Mouse (Mus musculus) adrenal gland, adult 18-20 months (tissue): ENCODE results near the gene 4930524J08Rik. TPM values are rescaled to one million over a fixed set of nuclear protein-coding genes. Genes with fewer than 3 reads are reported as not detected.

ENCODE experiments used
- DNase-seq, 2 experiments: peaks; one replicate each; pipeline ENCODE4 v3.0.0; 2021 to 2022; ENCODE audit warnings: low spot score in 2 of 2
- total RNA-seq, 2 experiments: library from RNA; stranded (reverse); gene quantifications; 1 replicate in 1 of 2; 2 replicates in 1 of 2; pipeline ENCODE4 v1.2.3; 2021

4930524J08Rik gene
- total RNA-seq, 2 experiments from 2014 or later: 1.8 to 2.0 TPM

DNA sequence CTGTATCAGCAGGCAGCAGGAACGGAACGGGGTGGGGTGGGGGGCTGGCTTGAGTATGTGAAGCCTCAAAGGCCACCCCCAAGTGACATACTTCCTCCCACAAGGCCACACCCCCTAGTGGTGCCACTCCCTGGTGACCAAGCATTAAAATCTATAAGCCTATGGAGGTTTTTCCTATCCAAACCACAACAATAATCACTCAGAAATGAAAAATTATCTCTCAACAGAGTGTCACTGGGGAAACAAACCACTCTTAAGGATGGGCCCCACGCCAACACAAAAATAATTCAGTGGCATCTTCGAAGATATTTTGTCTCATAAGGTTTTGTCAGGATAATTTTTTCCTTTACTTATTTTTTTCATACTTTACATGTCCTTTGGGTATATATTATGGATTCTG lies 25.0 kb downstream of the 4930524J08Rik start:
- DNase-seq: no peak

DNA sequence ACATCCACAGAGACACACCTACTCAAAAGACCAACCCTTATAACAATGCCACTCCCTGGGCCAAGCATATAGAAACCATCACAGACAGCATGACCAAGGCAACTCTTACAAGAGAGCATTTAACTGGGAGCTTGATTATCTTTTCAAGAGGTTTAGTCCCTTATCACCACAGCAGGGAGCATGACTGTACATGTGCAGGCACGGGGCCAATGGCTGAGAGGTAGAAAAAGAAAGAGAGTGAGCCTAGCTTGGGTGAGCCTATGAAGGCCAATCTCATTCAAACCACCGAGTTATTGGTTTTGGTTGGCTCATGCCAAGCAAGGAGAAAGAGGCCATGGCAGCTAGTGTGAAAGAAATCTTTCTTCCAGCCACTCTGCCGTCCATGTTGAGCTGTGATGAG lies 26.6 kb downstream of the 4930524J08Rik start:
- no peak for DNase-seq

DNA sequence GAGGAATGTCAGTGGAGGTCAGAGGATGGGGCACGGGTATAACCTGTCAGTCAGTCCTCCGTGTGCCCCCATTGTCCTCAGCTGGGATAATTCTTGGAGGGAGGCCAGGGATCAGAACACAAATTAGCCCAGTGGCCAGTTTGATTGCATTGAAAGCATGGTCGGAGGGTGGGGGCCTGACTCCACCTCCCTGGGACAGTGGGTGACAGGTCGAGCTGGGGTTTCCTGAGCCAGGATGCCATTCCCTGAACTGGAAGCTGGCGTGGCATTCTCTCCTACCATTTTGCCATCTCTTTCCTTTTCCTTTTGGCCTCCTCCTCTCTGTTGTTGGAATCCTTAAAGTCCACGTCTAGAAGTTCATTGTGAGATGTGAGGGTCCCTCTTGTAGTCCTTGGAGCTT lies 27.0 kb downstream of the 4930524J08Rik start:
- no peak for DNase-seq

DNA sequence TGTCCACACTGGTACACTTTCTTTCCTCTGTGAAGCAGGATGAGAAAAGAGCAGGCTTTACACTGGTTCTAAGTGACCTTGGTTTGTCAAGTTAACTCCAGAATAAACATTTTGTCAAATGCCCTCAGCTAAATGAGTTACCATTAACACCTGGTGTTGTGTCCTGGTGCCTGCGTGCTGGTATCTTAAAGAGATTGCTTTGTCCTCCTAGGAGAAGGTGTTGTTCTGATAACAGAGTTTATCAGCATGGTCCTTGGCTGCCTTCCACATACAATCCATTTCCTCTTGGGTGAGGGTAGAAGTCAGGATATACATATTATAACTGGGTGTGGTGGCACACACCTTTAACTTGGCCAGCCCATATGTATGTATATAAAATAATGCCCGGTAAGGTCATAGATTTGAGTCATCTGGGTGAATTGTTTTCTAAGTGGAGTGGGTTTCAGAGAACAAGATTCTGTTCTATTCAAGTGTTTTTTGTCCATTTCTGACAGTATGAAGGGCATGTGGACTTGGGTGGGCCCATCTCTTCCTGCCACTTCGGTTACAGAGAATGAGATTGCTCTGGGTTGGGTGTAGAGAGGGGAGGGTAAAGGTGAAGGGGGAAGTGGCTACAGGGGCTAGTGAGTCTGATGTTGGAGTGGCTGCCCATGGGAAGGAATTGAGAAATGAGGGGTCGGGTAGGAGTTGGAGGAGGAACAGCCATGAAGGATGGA lies 27.6 kb downstream of the 4930524J08Rik start:
- DNase-seq: no peak

DNA sequence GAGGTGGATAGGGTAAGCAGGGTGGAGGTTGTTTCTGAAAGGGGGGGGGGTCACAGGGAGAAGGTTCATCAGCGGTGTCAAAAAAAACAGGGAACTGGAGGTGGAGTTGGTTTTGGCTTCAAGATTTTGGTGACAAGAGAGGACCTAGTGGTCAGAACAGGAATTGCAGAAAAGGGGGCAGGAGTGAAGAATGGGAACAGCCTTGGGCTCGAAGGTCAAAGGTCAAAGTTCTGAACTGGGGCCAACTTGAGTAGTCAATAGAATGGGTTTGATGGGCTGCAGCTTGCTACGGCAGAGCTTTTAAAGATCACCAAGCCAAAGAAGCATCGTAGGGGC lies 28.1 kb downstream of the 4930524J08Rik start:
- DNase-seq: no peak

DNA sequence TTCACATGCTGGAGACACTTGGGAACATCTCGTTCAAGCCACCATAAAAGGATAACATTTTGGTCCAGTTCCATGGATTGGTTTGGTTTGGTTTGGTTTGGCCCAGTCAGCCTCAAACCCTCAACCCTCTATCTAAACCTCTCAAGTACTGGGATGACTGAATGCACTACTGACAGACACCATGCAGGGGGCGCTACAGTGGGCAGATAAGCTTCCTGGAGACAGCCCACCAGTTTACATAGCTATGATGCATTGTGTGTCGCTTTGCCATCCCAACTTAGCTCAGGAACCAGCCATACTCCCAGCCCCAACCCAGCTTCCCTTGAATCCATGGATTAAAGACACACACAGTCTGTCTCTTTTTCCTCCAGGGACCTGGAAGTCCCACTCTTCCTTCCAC lies 29.6 kb downstream of the 4930524J08Rik start:
- no peak for DNase-seq

DNA sequence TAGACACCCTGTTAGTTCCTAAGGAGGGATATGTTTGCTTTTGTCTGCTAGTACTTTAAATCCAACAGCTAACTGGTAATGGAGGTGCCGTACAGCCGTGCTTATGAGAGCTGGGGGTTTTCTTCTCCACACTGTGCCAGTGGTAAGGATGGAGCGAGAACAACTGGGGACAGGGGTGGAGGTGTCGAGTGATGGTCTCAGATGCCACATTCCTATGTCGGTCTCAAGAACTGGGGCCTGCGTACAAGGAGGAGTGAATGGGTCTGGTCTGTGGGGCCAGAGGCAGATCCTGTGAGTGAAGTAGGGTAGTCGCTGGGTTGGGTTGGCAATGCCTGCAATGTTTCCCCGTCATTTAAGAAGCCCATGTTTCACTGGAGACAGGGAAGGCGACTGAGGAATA lies 33.7 kb downstream of the 4930524J08Rik start:
- no peak for DNase-seq

DNA sequence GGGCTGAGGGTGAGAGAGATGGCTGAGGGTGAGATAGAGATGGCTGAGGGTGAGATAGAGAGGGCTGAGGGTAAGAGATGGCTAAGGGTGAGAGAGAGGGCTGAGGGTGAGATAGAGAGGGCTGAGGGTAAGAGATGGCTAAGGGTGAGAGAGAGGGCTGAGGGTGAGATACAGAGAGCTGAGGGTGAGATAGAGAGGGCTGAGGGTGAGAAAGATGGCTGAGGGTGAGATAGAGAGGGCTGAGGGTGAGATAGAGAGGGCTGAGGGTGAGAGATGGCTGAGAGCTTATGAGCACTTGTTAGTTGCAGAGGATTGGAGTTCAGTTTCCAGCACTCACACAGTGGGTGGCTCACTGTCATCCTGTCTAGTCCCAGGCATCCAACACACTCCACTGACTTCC lies 41.2 kb downstream of the 4930524J08Rik start:
- DNase-seq: no peak

DNA sequence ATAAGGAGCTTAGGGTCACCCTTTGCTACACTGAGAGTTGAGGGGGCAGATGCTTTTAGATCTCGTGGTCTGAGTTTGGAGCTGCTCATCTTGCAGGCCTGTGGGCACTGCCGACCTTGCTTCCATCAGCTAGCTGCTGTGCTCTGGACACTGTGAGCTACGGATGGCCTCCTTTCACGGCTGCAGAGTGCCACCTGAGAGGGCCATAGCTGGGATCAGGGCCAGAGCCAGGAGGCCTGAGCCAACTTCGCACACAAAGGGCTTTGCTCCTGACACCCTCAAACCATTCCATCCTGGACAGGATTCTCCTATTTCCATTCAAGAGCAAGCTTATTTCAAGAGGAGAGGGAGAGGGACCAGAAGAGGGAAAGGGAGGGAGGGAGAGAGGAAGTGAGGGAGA lies 45.5 kb downstream of the 4930524J08Rik start:
- no peak for DNase-seq

DNA sequence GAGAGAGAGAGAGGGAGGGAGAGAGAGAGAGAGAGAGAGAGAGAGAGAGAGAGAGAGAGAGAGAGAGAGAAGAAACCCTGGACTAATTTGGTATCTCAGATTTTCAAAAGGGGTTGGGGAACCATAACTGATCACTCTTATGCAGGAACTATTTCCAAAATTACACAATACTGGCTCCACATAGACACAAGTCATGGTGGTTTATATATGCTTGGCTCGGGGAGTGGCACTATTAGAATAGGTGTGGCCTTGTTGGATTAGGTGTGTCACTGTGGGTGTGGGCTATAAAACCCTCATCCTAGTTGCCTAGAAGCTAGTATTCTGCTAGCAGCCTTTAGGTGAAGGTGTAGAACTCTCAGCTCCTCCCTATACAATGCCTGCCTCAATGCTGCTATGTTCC lies 46.0 kb downstream of the 4930524J08Rik start:
- no peak for DNase-seq

Other genes starting within 250 kb of the 4930524J08Rik start
- gene Rasgef1b, start 250.0 kb upstream of the 4930524J08Rik start, total RNA-seq: 10 to 100 TPM; 10.4 to 13.3 TPM
- gene Vamp9, start 72.8 kb upstream of the 4930524J08Rik start, total RNA-seq: under 1 TPM; 0.48 to 0.63 TPM
- 10 to 100 TPM; 82.5 to 88.8 TPM for gene Hnrnpd, start 123 bp upstream of the 4930524J08Rik start, total RNA-seq
- gene Hnrnpdl, start 60.6 kb downstream of the 4930524J08Rik start, total RNA-seq: 100 to 1,000 TPM in 1 of 2 experiments, 10 to 100 TPM in 1; 89.6 to 124 TPM
- gene Enoph1, start 60.9 kb downstream of the 4930524J08Rik start, total RNA-seq: 10 to 100 TPM; 28.4 to 35.4 TPM
- 10 to 100 TPM in 1 of 2 experiments, 1 to 10 TPM in 1; 7.5 to 18.3 TPM for gene Tmem150c, start 180.7 kb downstream of the 4930524J08Rik start, total RNA-seq